Mouse (Mus musculus) liver, embryonic 14.5 days (tissue): ENCODE measurements at regions not wholly inside any gene's neighbourhood (a gene's known extent, or its start where the extent isn't known, plus 50 kb on each side); places are given as distances from the start of the nearest gene placed in this dataset.

ENCODE experiments used
- ATAC-seq: fragments of 200-750 bp; cut with Nextera tagmentation; 2 replicates; pipeline ENCODE4 v1.8.0; 2017; ENCODE audit warnings: moderate number of reproducible peaks, mild to moderate bottlenecking, moderate library complexity; ENCODE audit not compliant: insufficient read depth
- DNase-seq, 3 experiments: peaks; one replicate each; pipeline ENCODE4 v3.0.0-alpha.2; 2012 to 2013; ENCODE audit warnings: low read depth in 3 of 3, low spot score in 3 of 3
- H3K27ac ChIP-seq: fragments of 300-500 bp; sonication (generic); 2 replicates; pipeline ENCODE4 v1.5.1; 2014; ENCODE audit warnings: moderate library complexity, mild to moderate bottlenecking, control low read depth, inconsistent platforms
- H3K27me3 ChIP-seq: fragments of 300-500 bp; sonication (generic); 2 replicates; pipeline ENCODE4 v1.6.1; 2014; ENCODE audit warnings: mild to moderate bottlenecking, low read length, moderate library complexity; ENCODE audit not compliant: control insufficient read depth, insufficient read depth
- H3K36me3 ChIP-seq: fragments of 300-500 bp; sonication (generic); replicated peaks from 2 replicates; pipeline ENCODE4 v1.6.1; 2014; ENCODE audit warnings: low read depth; ENCODE audit not compliant: control insufficient read depth, insufficient read depth
- H3K4me1 ChIP-seq, 2 experiments: fragments of 200-500 bp in 1 of 2; fragments of 300-500 bp in 1 of 2; sonication (generic) in 1 of 2; replicated peaks; 2 replicates each; pipeline ENCODE4 v1.6.1; 2012 to 2014; ENCODE audit warnings: antibody characterized with exemption in 1 of 2, inconsistent platforms in 1 of 2, low read length in 1 of 2; ENCODE audit not compliant: control insufficient read depth in 2 of 2, insufficient read depth in 2 of 2
- H3K4me2 ChIP-seq: fragments of 300-500 bp; sonication (generic); 2 replicates; pipeline ENCODE4 v1.6.1; 2014; ENCODE audit warnings: low read depth, mild to moderate bottlenecking, control low read depth, moderate library complexity
- H3K4me3 ChIP-seq, 2 experiments: fragments of 200-500 bp in 1 of 2; fragments of 300-500 bp in 1 of 2; sonication (generic) in 1 of 2; 2 replicates each; pipeline ENCODE4 v1.5.1; 2012 to 2014; ENCODE audit warnings: low read depth in 2 of 2, low read length in 2 of 2, mild to moderate bottlenecking in 2 of 2, control low read depth in 1 of 2, inconsistent platforms in 1 of 2, moderate library complexity in 1 of 2; ENCODE audit not compliant: insufficient read depth in 1 of 2
- H3K9ac ChIP-seq: fragments of 300-500 bp; sonication (generic); replicated peaks from 2 replicates; pipeline ENCODE4 v1.6.1; 2014; ENCODE audit warnings: mild to moderate bottlenecking, control low read depth, moderate library complexity
- H3K9me3 ChIP-seq: fragments of 300-500 bp; sonication (generic); 2 replicates; pipeline ENCODE4 v1.6.1; 2016; ENCODE audit warnings: low read length, mixed read lengths; ENCODE audit not compliant: control insufficient read depth
- CTCF ChIP-seq: IDR thresholded peaks from 2 replicates; pipeline ENCODE4 v1.5.1; 2016; ENCODE audit warnings: antibody characterized with exemption, low read depth, control low read depth
- EP300 ChIP-seq: IDR thresholded peaks from 2 replicates; pipeline ENCODE4 v1.6.1; 2016; ENCODE audit warnings: antibody characterized with exemption, low read depth
- WGBS: fragments of 180-500 bp; shearing (Covaris S2); extraction: QIAGEN DNeasy Blood & Tissue Kit; methylation state at CpG from one replicate; pipeline ENCODE4 v1.1.7; 2014; ENCODE audit not compliant: insufficient replicate concordance; 5-methylcytosine and 5-hydroxymethylcytosine counted together

DNA sequence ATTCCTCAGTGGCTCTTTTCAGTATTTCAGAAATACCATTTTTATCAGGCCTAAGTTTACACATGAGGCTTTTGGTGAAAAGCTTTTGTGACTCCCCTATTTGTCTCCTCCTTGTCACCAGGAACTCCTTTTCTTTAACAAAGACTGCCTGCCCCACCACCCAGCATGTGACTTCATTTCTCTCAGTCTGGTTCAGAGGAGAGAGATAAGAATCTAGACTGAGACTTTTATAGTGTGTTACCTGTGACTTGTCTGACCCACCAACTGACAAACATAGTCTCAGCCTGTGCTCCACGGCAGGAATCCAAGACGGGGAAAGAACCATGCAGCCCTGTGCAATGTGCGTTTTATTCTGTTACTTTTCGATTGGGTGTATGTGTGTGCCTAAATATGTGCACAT lies 260.4 kb downstream of the Sox4 start:
- DNase-seq (no peak), ATAC-seq (no peak)
- TF ChIP-seq CTCF (no peak), EP300 (no peak)
- no peaks in the 10 kb centered on the region for H3K27me3 ChIP-seq
- 51% methylated on average over 4 of the region's 4 CpGs for WGBS
- no peak overlapping the region for H3K9ac ChIP-seq
- no peak overlapping the region for H3K4me3 ChIP-seq
- no peaks in the 10 kb centered on the region for H3K36me3 ChIP-seq
- no peak overlapping the region for H3K4me2 ChIP-seq
- H3K9me3 ChIP-seq = no peaks in the 10 kb centered on the region
- no peak overlapping the region for H3K27ac ChIP-seq
- no peaks in the 10 kb centered on the region for H3K4me1 ChIP-seq

DNA sequence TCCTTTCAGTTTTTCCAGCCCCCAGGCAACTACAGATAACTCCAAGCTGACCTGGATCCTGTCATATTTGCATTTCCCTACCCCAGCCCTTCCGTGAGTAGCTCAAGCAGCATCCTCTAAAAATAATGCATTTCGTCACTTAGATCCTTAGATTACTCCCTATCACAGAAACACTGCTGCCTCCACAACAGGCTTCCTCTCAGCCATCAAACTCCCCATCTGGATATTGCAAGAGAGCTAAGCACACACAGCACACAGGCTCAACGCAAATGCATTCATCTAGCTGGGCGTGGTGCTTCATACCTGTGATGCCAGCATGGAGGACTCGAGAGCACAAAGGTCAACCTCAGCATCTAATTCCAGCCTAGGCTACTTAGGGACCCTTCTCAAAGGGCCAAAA lies 260.9 kb downstream of the Sox4 start:
- no peak for DNase-seq
- no peaks in the 10 kb centered on the region for H3K36me3 ChIP-seq
- no peak for ATAC-seq
- no peak overlapping the region for H3K9ac ChIP-seq
- no peaks in the 10 kb centered on the region for H3K9me3 ChIP-seq
- H3K4me1 ChIP-seq = no peaks in the 10 kb centered on the region; a peak in 1 of 4 replicates
- 47% methylated on average over 5 of the region's 5 CpGs for whole genome bisulfite sequencing
- H3K4me3 ChIP-seq = no peak overlapping the region
- H3K27me3 ChIP-seq = no peaks in the 10 kb centered on the region
- TF ChIP-seq EP300 (no peak), CTCF (no peak)
- no peak overlapping the region for H3K27ac ChIP-seq
- H3K4me2 ChIP-seq = no peak overlapping the region

DNA sequence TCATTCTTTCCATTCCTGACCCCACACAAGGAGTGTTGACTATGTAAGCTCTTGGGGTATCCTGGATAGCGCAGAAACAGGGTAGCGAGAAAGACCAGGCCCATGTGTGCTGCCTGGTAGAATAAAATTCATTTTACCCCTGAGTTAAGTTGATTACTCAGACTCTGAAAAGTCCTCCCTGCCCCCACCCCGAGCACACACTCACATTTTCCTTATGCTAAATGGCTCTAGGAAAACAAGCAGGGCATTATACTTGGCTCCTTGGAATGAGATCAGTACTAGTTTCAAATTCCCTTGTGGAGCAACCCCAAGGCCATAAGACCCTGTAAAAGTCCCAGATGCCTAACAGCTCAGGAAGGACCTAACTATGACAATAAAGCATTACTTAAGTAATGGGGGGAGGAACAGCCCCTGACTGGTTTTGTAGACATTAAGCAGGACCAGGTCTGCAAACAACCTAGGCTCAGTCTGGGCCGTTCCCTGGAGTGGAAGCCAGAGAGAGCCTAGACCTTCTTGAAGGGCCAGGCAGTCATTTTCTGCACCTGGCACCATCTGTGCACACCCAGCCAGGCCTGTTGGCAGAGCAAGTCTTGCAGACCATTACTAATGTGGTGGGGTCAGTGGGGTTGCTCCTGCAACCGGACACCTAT lies 262.9 kb downstream of the Sox4 start:
- Histone ChIP-seq H3K4me3 (no peak overlapping the region), H3K9me3 (no peaks in the 10 kb centered on the region), H3K27me3 (no peaks in the 10 kb centered on the region), H3K9ac (no peak overlapping the region), H3K4me2 (no peak overlapping the region), H3K27ac (no peak overlapping the region), H3K4me1 (no peaks in the 10 kb centered on the region; a peak in 1 of 4 replicates), H3K36me3 (no peaks in the 10 kb centered on the region)
- ATAC-seq (no peak), DNase-seq (no peak)
- 72% methylated on average over 5 of the region's 5 CpGs for WGBS
- TF ChIP-seq EP300 (no peak), CTCF (no peak)

DNA sequence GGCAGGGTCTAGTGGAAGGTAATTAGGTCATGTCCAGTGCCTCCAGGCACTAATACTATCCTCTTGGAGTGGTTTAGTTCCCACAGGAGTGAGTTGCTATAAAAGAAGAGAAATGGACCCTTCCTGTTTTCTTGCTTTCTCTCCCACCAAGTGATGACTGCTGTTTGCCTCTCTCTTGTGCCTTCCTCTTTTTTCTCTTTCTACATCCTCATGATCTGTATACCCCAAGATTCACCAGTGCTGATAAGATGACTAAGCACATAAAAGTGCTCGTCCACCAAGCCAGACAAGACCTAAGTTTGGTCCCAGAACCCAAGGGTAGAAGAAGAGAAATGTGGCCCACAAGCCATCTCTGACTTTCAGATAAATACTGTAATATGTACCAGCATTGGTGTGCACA lies 265.7 kb downstream of the Sox4 start:
- ATAC-seq (no peak), DNase-seq (no peak)
- no peak overlapping the region for H3K4me3 ChIP-seq
- no peak overlapping the region for H3K9ac ChIP-seq
- no peaks in the 10 kb centered on the region for H3K9me3 ChIP-seq
- no peak overlapping the region for H3K27ac ChIP-seq
- H3K4me1 ChIP-seq = no peaks in the 10 kb centered on the region; a peak in 1 of 4 replicates
- TF ChIP-seq EP300 (no peak), CTCF (no peak)
- H3K4me2 ChIP-seq = no peak overlapping the region
- no peaks in the 10 kb centered on the region for H3K36me3 ChIP-seq
- H3K27me3 ChIP-seq = no peaks in the 10 kb centered on the region
- WGBS = 17% methylated on average over 1 of the region's 1 CpGs

DNA sequence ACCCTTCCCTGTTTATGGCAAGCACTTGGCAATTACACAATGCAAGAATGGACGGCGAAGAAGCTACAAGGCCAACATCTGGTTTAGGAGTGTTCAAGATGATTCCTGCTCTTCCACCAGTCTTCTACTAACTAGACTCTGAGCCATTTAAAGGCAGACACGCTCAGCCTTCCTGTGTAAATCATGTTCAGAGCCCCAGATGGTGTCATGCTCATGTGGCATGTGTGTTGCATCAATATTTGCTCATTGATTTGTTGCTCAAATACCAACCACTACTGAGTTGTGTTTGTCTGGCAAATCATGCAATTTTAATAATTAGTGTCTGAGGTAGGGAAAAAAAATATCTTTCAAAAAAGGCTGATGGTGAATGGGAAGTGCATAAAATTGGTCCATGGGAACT lies 269.2 kb downstream of the Sox4 start:
- 70% methylated on average over 3 of the region's 3 CpGs for WGBS
- DNase-seq (no peak), ATAC-seq (no peak)
- Histone ChIP-seq H3K9me3 (no peaks in the 10 kb centered on the region), H3K4me1 (no peaks in the 10 kb centered on the region; a peak in 1 of 4 replicates), H3K27ac (no peak overlapping the region), H3K27me3 (no peaks in the 10 kb centered on the region), H3K4me3 (no peak overlapping the region), H3K36me3 (no peaks in the 10 kb centered on the region), H3K9ac (no peak overlapping the region), H3K4me2 (no peak overlapping the region)
- no peak for TF ChIP-seq EP300
- TF ChIP-seq CTCF = no peak
